ENCODE assay signal across 14 mouse cellular contexts in the genomic region with DNA sequence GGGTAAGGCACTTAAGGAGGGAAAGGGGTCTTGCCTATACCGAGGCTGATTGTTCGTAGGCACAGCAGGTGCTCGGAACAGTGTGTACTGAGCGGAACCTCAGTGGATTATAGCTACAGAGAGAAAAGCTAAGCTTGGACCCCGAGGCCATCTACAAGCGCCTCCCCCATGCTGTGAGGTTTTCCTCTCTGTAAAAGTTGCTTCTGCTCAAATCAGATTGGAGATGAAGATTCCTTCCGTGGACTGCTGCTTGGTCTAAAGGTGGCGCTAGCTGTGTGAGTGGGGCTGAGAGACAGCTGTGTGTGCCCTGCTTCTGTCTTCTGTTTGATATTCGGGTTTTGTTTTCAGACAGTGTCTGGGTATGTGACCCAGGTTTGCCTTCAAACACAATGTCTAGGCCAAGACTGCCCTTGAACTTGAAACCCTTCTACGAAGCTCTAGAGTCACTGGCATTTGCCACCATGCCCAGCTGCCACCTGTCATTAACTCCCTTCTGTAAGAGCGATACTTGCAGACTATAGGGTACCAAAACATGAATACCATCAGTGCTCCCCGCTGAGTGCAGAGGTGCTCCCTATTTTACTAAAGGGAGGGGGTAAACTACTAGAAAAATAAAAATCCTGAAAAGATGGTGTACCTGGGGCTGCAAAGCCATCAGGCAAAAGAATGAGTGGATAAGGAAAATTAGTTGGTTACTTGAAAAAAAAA.
DNase-seq lines count a peak whose midpoint lies in the region; ATAC-seq and TF ChIP-seq lines count a peak whose summit lies in the region.
"Had no signal": no experiment of that assay in that cellular context is flagged by ENCODE, and none has a peak within 500 bp of the region (broad histone marks: within the 10 kb centered on the region; RNA-seq: fewer than 3 reads in every experiment).

No protein-coding gene starts in this region.

- TF ChIP-seq CTCF in ES-Bruce4 (IDR thresholded peaks at IDR 0.05; ENCODE audit: low read depth, low read length), result peak; percentile 17
- peak; percentile 35; the same call in 1 of the 2 replicates for TF ChIP-seq CTCF in cortical plate, adult 2 months (IDR thresholded peaks at IDR 0.05; ENCODE audit: extremely low read depth, insufficient read depth, low read length)

- TF ChIP-seq EP300 in ES-Bruce4 (IDR thresholded peaks at IDR 0.05; ENCODE audit: insufficient read depth, low read depth, low read length), result no peak

- H3K4me3 ChIP-seq in hindbrain, embryonic 11.5 days (ENCODE audit: low read depth, low read length), result no peak overlapping the region
- H3K4me3 ChIP-seq in hindbrain, embryonic 16.5 days (ENCODE audit: low read length), result no peak overlapping the region
- no peak overlapping the region for H3K4me3 ChIP-seq in ES-Bruce4 (ENCODE audit: low read depth, low read length)
- no peak overlapping the region for H3K4me3 ChIP-seq in cortical plate, adult 2 months (ENCODE audit: insufficient read depth, low read length)
- H3K4me3 ChIP-seq: embryonic facial prominence, embryonic 12.5 days; kidney, embryonic 15.5 days; limb, embryonic 15.5 days had no signal

- no peak overlapping the region for H3K9ac ChIP-seq in hindbrain, embryonic 11.5 days (ENCODE audit: low read depth, low read length)
- H3K9ac ChIP-seq in hindbrain, embryonic 16.5 days (ENCODE audit: low read depth, low read length), result no peak overlapping the region
- H3K9ac ChIP-seq in ES-Bruce4 (ENCODE audit: low read depth, poor library complexity, severe bottlenecking), result no peak overlapping the region
- H3K9ac ChIP-seq: embryonic facial prominence, embryonic 12.5 days; kidney, embryonic 15.5 days; limb, embryonic 15.5 days had no signal

- H3K27me3 ChIP-seq in hindbrain, embryonic 11.5 days (ENCODE audit: control insufficient read depth, insufficient read depth, low read length), result no peaks in the 10 kb centered on the region
- no peaks in the 10 kb centered on the region for H3K27me3 ChIP-seq in hindbrain, embryonic 16.5 days (replicated peaks; ENCODE audit: control insufficient read depth, insufficient read depth, low read length)
- H3K27me3 ChIP-seq in ES-Bruce4 (ENCODE audit: control insufficient read depth, insufficient read depth, low read length, poor library complexity, severe bottlenecking), result no peaks in the 10 kb centered on the region
- H3K27me3 ChIP-seq: embryonic facial prominence, embryonic 12.5 days; kidney, embryonic 15.5 days; limb, embryonic 15.5 days had no signal

- H3K4me1 ChIP-seq in hindbrain, embryonic 11.5 days (replicated peaks; ENCODE audit: control insufficient read depth, insufficient read depth, low read length), result no peaks in the 10 kb centered on the region
- peaks cover 3% of the 10 kb centered on the region; the same call in 1 of the 2 replicates for H3K4me1 ChIP-seq in hindbrain, embryonic 16.5 days (ENCODE audit: control insufficient read depth, insufficient read depth, low read depth, low read length)
- H3K4me1 ChIP-seq in ES-Bruce4 (ENCODE audit: control insufficient read depth, insufficient read depth, low read length), result no peaks in the 10 kb centered on the region
- H3K4me1 ChIP-seq in cortical plate, adult 2 months (ENCODE audit: control insufficient read depth, insufficient read depth, low read length), result peaks cover 11% of the 10 kb centered on the region

- H3K36me3 ChIP-seq in hindbrain, embryonic 11.5 days (ENCODE audit: control insufficient read depth, insufficient read depth, low read length), result no peaks in the 10 kb centered on the region
- H3K36me3 ChIP-seq in hindbrain, embryonic 16.5 days (ENCODE audit: control insufficient read depth, insufficient read depth, low read length), result no peaks in the 10 kb centered on the region
- no peaks in the 10 kb centered on the region for H3K36me3 ChIP-seq in ES-Bruce4 (ENCODE audit: control insufficient read depth, insufficient read depth, low read length, poor library complexity, severe bottlenecking)
- H3K36me3 ChIP-seq: embryonic facial prominence, embryonic 12.5 days; kidney, embryonic 15.5 days; limb, embryonic 15.5 days had no signal

- ATAC-seq in hindbrain, embryonic 11.5 days (ENCODE audit: low FRiP score), result no peak
- no peak for ATAC-seq in hindbrain, embryonic 16.5 days
- ATAC-seq in activated CD4-positive, CD25-positive, alpha-beta regulatory T cell, adult 4 months, result no peak

- WGBS in hindbrain, embryonic 11.5 days, result 55% methylated on average over 12 of the region's 12 CpGs
- WGBS in hindbrain, embryonic 16.5 days, result 52% methylated on average over 12 of the region's 12 CpGs

- H3K4me2 ChIP-seq in hindbrain, embryonic 11.5 days (replicated peaks; ENCODE audit: low read depth, low read length), result no peak overlapping the region
- H3K4me2 ChIP-seq in hindbrain, embryonic 16.5 days (ENCODE audit: low read length), result no peak overlapping the region
- H3K4me2 ChIP-seq: embryonic facial prominence, embryonic 12.5 days; limb, embryonic 15.5 days had no signal

- TF ChIP-seq POLR2A in ES-Bruce4 (IDR thresholded peaks at IDR 0.05; ENCODE audit: insufficient read depth, low read length), result no peak
- no peak for TF ChIP-seq POLR2A in cortical plate, adult 2 months (IDR thresholded peaks at IDR 0.05; ENCODE audit: extremely low read depth, insufficient read depth, low read length)

- H3K9me3 ChIP-seq in hindbrain, embryonic 11.5 days (ENCODE audit: control insufficient read depth, low read length), result no peaks in the 10 kb centered on the region
- H3K9me3 ChIP-seq in hindbrain, embryonic 16.5 days (ENCODE audit: control insufficient read depth, low read length), result no peaks in the 10 kb centered on the region
- H3K9me3 ChIP-seq in ES-Bruce4 (replicated peaks; ENCODE audit: control insufficient read depth, insufficient read depth, low read length, poor library complexity, severe bottlenecking), result no peaks in the 10 kb centered on the region; the same call in 1 of the 2 replicates
- H3K9me3 ChIP-seq: embryonic facial prominence, embryonic 12.5 days; kidney, embryonic 15.5 days; limb, embryonic 15.5 days had no signal

- peak; percentile 64 for DNase-seq in cerebellum, adult 11-12 months
- DNase-seq in cerebellum, postnatal 4 days (ENCODE audit: low spot score in 2 of 2), result no peak
- peak; percentile 5 for DNase-seq in hindbrain, embryonic 11.5 days (ENCODE audit: low spot score)
- DNase-seq in thymus, postnatal 25 days, result no peak
- DNase-seq: adrenal gland, postnatal 36 days; heart, postnatal 36 days; spleen, adult 18-20 months had no signal

- H3K27ac ChIP-seq in hindbrain, embryonic 11.5 days (ENCODE audit: low read depth, low read length), result no peak overlapping the region
- H3K27ac ChIP-seq in hindbrain, embryonic 16.5 days (ENCODE audit: low read depth, low read length), result no peak overlapping the region
- H3K27ac ChIP-seq in ES-Bruce4 (ENCODE audit: insufficient read depth, low read length), result no peak overlapping the region
- no peak overlapping the region for H3K27ac ChIP-seq in cortical plate, adult 2 months (ENCODE audit: insufficient read depth, low read length)
- H3K27ac ChIP-seq: embryonic facial prominence, embryonic 12.5 days; kidney, embryonic 15.5 days; limb, embryonic 15.5 days had no signal

Comparison
In these comparisons a context has a peak if more than half of its experiments do, and no peak if none do; other contexts are left out.
1. DNase-seq: peak in cerebellum, adult 11-12 months (single experiment) and hindbrain, embryonic 11.5 days (single experiment); none in cerebellum, postnatal 4 days (0 of 2) and thymus, postnatal 25 days (single experiment).